Mouse (Mus musculus) heart, adult 8-10 months (tissue): ENCODE results near the gene Dtx2. TPM values are rescaled to one million over a fixed set of nuclear protein-coding genes. Genes with fewer than 3 reads are reported as not detected.
"Not testable (repeated sequence)": the region's sequence is repeated elsewhere in the genome, so short reads cannot be mapped to it uniquely, and the experiment has no call there.

ENCODE experiments used
- DNase-seq: peaks from one replicate; pipeline ENCODE4 v3.0.0; 2022; ENCODE audit warnings: low spot score
- total RNA-seq, 4 experiments: library from RNA; stranded (reverse); gene quantifications; 2 replicates each; pipeline ENCODE4 v1.2.4; 2022

The Dtx2 gene
- total RNA-seq, 4 experiments from 2014 or later, result 6.0 to 7.3 (median 6.8) TPM

- no peak for DNase-seq
Observed at GRCm38 (mm10) chr5:136025712-136026111, 31.1 kb downstream of the Dtx2 start.

GRCm38 (mm10) chr5:136026859-136027258 lies 32.3 kb downstream of the Dtx2 start:
- no peak for DNase-seq

GRCm38 (mm10) chr5:136027612-136028311 lies 33.2 kb downstream of the Dtx2 start:
- DNase-seq, result no peak

GRCm38 (mm10) chr5:136034868-136035267 lies 40.3 kb downstream of the Dtx2 start:
- no peak for DNase-seq

- DNase-seq, result no peak
Observed at GRCm38 (mm10) chr5:136035285-136035684, 40.7 kb downstream of the Dtx2 start.

GRCm38 (mm10) chr5:136036667-136037066 lies 42.1 kb downstream of the Dtx2 start:
- DNase-seq, result no peak

GRCm38 (mm10) chr5:136038258-136039214 lies 43.9 kb downstream of the Dtx2 start, which contains the start of gene Upk3b:
Gene Upk3b, plus strand, starts transcription at chr5:136038496.
- no peak for DNase-seq

- no peak for DNase-seq
Observed at GRCm38 (mm10) chr5:136040210-136040609, 45.6 kb downstream of the Dtx2 start.

- no peak for DNase-seq
Observed at GRCm38 (mm10) chr5:136041260-136041659, 46.7 kb downstream of the Dtx2 start.

GRCm38 (mm10) chr5:136041666-136042065 lies 47.1 kb downstream of the Dtx2 start:
- no peak for DNase-seq

GRCm38 (mm10) chr5:136044865-136045264 lies 50.3 kb downstream of the Dtx2 start:
- DNase-seq, result no peak

GRCm38 (mm10) chr5:136045408-136045807 lies 50.8 kb downstream of the Dtx2 start:
- DNase-seq, result no peak

- DNase-seq, result peak; percentile 73
Observed at GRCm38 (mm10) chr5:136045987-136046386, 51.4 kb downstream of the Dtx2 start.

- DNase-seq, result not testable (repeated sequence)
Observed at GRCm38 (mm10) chr5:136048541-136048940, 53.9 kb downstream of the Dtx2 start.

GRCm38 (mm10) chr5:136049926-136050325 lies 55.3 kb downstream of the Dtx2 start:
- DNase-seq, result no peak

- peak; percentile 38 for DNase-seq
Observed at GRCm38 (mm10) chr5:136051231-136052085, 56.9 kb downstream of the Dtx2 start.

GRCm38 (mm10) chr5:136052861-136053655 lies 58.5 kb downstream of the Dtx2 start:
- DNase-seq, result no peak

- no peak for DNase-seq
Observed at GRCm38 (mm10) chr5:136054301-136055077, 59.9 kb downstream of the Dtx2 start, which contains the start of gene Upk3bl. Gene Upk3bl, plus strand, starts transcription at chr5:136054492.

GRCm38 (mm10) chr5:136056062-136056461 lies 61.5 kb downstream of the Dtx2 start:
- DNase-seq, result no peak

GRCm38 (mm10) chr5:136057085-136057484 lies 62.5 kb downstream of the Dtx2 start:
- no peak for DNase-seq
